Mouse (Mus musculus): ENCODE results near the gene Baz2b.

Gene Baz2b

GRCm38 (mm10) chr2:60053222-60054010 is 156.2 kb downstream of the Baz2b start:
- DNase-seq (ENCODE audit: extremely low spot score, low spot score), result no peak

DNA sequence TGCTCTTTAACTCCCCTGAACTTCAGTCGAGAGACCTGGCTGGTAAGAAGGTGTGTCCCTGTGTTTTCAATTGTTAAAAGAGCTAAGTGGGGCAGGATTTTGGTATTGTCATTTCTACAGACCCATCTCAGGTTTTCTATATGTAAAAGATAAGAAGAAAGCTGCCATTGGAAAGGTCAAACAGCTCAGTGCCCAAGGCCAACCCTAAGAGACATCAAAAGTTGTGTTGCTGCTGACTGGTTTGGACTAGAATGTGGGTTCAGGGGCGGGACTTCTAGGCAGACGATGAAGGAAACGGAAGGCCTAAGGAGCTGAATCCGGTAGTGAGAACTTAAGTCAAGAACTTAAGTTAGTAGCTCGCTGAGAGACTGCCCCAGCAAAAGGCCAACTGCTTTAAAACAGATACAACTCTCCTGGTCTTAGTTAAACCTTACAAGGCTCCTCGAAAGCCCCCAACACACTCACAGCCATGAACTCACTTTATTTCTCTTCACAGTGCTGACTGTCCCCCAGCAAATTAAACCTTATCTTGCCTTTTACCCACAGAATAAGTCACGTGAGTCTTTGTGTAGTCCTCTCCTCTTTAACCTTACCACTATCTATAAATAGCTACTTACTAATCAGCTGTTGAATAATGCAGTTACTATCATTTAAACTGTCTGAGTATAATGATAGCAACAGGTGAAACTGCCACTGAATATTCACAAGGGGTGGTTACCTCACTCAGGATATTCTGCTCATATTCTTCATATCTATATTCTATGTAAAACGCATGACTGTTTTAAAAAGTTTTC is 158.8 kb downstream of the Baz2b start:
- no peak for DNase-seq (ENCODE audit: extremely low spot score, low spot score)

DNA sequence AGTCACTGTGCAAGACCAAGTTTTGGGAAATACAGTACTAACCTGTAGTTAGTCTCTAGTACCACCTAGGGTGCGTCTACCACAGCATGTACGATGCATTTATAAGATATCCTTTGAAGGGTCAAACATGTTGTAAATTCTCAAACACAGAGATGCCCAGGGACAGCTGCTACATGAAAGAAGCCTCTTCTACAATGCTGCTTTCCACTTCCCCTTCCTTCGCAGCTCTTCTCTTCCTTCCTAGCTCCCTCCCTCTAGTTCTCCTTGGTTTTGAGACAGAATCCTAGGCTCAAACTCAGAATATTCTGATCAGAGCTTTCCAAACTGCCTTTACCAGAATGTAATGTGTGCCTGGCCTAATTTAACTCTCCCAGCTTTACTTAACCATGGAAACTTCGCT is 159.8 kb downstream of the Baz2b start:
- no peak for DNase-seq (ENCODE audit: extremely low spot score, low spot score)

DNA sequence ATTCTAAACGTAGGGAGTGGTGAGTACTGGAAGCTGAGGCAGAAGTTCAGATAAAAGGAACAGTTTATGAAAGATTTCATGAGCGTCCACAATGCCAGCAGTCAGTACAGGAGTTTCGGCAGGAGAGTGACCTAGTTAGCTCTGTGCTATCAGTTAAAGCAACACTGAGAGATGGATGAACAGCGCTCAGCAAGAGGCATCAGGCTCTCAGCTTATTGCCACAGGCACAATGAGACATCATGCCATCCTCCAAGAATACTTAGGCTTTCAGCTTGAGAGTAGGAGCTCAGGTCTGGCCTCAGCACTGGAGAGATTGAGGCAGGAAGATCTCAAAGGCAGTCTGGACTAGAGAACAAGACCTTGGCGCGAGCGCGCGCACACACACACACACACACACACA is 160.3 kb downstream of the Baz2b start:
- DNase-seq (ENCODE audit: extremely low spot score, low spot score), result no peak

- no peak for DNase-seq (ENCODE audit: extremely low spot score, low spot score)
Observed at GRCm38 (mm10) chr2:60045995-60046394, 163.6 kb downstream of the Baz2b start.

- DNase-seq (ENCODE audit: extremely low spot score, low spot score), result no peak
Observed at GRCm38 (mm10) chr2:60044988-60045387, 164.7 kb downstream of the Baz2b start.

DNA sequence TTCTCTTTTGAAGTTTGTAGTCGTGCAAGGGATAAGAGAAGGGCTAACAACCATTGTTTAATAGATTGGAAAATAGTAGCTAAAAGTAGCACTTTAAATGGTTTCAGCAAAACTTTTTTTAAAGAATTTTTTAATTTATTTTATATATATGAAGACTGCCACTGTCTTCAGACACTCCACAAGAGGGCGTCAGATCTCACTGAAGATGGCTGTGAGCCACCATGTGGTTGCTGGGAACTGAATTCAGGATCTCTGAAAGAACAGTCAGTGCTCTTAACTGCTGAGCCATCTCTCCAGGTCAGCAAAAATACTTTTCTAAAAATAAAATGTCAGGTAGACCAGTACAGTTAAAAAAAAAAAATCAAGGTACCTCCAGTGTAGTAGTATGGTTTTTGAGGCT is 165.1 kb downstream of the Baz2b start:
- no peak for DNase-seq (ENCODE audit: extremely low spot score, low spot score)

- peak; percentile 11 for DNase-seq (ENCODE audit: extremely low spot score, low spot score)
Observed at GRCm38 (mm10) chr2:60042699-60043098, 166.9 kb downstream of the Baz2b start.

- no peak for DNase-seq (ENCODE audit: extremely low spot score, low spot score)
Observed at GRCm38 (mm10) chr2:60041485-60042274, 168.0 kb downstream of the Baz2b start.

DNA sequence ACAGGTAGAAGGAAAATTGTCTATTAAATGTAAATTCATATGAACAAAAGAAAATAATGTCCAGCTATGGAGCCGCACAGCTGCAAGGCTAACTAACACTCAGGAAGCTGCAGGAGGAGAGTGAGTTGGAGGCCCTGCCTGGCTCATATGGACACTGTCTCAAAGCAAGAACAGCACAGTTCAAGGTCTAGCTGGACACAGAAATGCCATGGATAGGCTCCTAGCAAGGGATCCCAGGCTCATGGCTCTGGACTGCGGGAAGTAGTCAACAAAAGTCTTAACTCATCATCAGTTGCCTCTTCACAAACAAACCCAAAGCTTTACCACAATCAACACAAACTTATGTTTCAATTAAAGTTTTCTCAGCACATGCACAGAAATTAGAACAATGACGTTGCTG is 169.5 kb downstream of the Baz2b start:
- no peak for DNase-seq (ENCODE audit: extremely low spot score, low spot score)

DNA sequence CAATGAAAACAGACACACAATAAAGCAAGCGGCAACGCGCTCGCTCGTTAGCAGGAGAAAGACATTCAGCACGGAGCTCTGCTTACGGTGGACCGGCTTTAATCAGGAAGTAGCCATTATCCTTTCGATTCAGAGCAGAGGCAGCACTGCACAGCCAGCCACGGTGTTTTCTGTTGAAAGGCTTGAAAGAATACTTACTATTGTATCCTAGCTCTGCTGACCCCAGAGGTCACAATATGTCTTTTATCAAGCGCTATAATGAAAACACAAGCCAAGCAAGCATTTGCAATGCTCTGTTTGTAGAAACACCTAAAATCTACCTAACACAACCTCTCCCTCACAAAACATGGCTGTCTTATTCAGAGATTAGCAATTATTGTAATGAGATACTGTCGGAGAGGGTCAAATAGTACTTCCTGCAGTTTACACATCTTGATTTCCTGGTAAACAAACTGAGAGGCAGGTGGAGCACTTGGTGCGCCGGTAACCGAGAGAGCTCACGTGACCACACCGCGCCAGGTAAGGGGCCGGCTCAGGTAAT is 172.6 kb downstream of the Baz2b start:
- peak; percentile 41 for DNase-seq (ENCODE audit: extremely low spot score, low spot score)

DNA sequence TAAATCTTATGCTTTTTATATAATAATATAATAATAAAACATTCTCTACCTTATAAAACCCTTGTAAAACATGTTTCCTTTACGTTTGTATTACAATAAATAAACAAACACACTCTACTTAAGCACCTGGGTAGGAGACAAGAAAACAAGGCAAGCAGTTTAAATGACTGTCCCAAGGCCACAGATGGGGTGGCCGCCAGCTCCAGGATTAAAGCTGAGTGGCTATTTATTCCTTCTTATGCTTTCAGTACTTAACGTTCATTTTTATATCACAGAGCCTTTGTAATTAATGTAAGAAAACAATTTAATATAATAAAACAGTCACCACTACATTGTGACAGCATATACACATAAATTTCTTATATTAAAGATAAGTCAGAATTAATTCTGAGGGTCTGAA is 173.3 kb downstream of the Baz2b start:
- no peak for DNase-seq (ENCODE audit: extremely low spot score, low spot score)

- no peak for DNase-seq (ENCODE audit: extremely low spot score, low spot score)
Observed at GRCm38 (mm10) chr2:60030991-60031390, 178.6 kb downstream of the Baz2b start.

GRCm38 (mm10) chr2:60029020-60029419 is 180.6 kb downstream of the Baz2b start:
- DNase-seq (ENCODE audit: extremely low spot score, low spot score), result no peak

GRCm38 (mm10) chr2:60027166-60027565 is 182.5 kb downstream of the Baz2b start:
- DNase-seq (ENCODE audit: extremely low spot score, low spot score), result no peak

GRCm38 (mm10) chr2:60026554-60026953 is 183.1 kb downstream of the Baz2b start:
- no peak for DNase-seq (ENCODE audit: extremely low spot score, low spot score)

DNA sequence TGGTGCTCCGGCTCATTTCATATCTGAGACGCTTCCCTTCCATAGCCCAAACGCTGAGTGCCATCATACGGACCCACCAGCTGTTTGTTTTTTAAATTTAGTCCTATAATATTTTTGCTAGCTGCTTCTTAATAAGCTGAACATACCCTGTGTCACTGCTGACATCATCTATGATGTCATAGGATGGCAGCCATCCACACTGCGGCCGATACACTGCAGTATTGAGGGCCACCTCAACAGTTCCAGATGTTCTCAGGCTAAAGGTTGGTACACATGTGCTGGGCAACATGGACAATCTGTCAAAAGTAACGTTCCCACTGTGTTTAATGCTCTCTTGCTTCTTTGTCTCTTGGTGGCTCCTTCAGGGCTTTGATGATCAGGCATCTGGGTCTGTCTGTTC is 185.9 kb downstream of the Baz2b start:
- DNase-seq (ENCODE audit: extremely low spot score, low spot score), result no peak

DNA sequence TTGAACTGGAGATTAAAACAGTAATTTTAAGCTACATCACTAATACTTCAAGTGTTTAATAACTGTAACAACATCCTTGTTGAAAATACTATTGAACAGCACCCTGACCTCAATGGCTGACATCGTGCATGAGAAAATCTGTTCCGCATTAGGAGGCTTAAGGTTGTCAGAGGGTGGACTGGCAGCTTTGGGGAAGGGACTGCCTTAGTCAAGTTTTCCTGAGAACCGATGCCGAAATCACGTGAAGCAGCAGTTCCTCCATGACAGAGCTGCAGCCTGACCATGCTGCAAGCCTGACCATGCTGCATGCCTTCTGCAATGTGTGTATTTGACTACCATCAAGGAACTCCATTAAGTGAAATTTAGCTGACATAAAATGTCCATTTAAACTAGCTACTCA is 188.1 kb downstream of the Baz2b start:
- DNase-seq (ENCODE audit: extremely low spot score, low spot score), result no peak

- DNase-seq (ENCODE audit: extremely low spot score, low spot score), result no peak
Observed at GRCm38 (mm10) chr2:60021138-60021537, 188.5 kb downstream of the Baz2b start.

DNA sequence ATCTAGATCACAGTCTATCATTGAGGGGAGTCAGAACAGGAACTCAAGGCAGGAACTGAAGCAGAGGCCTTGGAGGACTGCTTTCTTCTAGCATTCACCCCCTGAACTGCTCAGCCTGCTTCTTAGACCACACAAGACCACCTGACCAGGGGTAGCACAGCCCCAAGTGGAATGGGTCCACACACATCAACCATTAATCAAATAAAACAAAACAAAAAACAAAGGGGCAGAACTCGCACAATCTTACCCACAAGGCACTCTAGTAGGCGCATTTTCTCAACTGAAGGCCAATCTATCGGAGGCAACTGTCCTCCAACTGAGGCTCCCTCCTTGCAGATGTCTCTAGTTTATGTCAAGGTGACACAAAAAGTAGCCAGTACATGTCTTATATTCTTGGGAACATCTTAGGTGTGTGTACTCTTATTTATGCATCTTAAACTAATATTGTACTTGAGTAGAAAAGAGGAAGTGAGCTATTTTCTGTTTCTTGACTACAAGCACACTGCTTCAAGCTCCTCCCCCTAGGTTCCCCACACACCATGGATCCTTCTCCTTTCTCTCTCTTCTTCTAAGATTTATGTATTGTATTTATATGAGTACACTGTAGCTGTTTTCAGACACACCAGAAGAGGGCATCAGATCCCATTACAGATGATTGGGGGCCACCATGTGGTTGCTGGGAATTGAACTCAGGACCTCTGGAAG is 189.9 kb downstream of the Baz2b start:
- no peak for DNase-seq (ENCODE audit: extremely low spot score, low spot score)

DNA sequence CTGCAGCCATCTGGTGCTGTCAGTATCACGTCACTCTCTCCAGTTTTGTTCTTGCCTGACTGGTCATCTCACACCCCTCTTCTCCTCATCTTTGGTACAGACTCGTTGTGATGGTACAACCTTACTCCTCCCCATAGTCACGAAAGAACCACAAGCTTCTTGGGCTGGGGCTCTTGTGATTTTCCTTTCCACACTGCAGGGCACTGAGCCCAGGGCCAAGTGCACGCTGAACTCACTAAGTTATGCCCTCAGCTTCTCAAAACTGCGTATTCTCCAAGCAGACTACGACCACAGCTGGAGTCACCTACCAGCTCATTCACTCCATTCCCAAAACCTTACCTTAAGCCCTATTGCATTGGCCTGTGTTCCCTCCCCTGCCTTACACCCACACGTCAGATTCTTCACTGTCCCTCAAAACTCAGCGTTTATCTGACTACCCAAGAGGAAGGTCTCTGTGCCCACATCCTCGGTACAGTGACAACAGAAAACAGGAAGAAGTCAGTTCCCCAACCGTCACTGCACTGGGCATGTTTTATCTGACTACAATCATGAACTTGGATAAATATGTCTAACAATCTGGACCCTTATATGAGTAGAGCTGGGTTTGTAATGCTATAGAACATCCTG is 190.7 kb downstream of the Baz2b start:
- no peak for DNase-seq (ENCODE audit: extremely low spot score, low spot score)

Measured in neural tube, embryonic 10.5 days (tissue).